Mouse (Mus musculus): ENCODE data around the gene Irak3. TPM values are rescaled to one million over a fixed set of nuclear protein-coding genes. Genes with fewer than 3 reads are reported as not detected.
A peak's percentile ranks its signal among the peaks of the same experiment; 100 is the strongest.
"Not testable (repeated sequence)": the region's sequence is repeated elsewhere in the genome, so short reads cannot be mapped to it uniquely, and the experiment has no call there.

Gene Irak3
- polyA plus RNA-seq, 1 experiment, result 0.26 TPM

GRCm38 (mm10) chr10:120218996-120219395 lies 17.1 kb upstream of the Irak3 start:
- Histone ChIP-seq H3K79me2 (ENCODE audit: control insufficient read depth, insufficient read depth) (no peaks in the 10 kb centered on the region), H3K4me2 (ENCODE audit: low read depth) (no peak overlapping the region), H3ac (ENCODE audit: control insufficient read depth, insufficient read length) (no peak overlapping the region), H3K4me3 (no peak overlapping the region), H3K36me3 (ENCODE audit: control insufficient read depth, insufficient read depth) (peaks cover 27% of the 10 kb centered on the region), H3K27me3 (ENCODE audit: control insufficient read depth, insufficient read depth, insufficient read length) (no peaks in the 10 kb centered on the region)
- TF ChIP-seq POLR2AphosphoS2 (IDR thresholded peaks at IDR 0.05; ENCODE audit: insufficient read length, low read depth) (no peak), REST (IDR thresholded peaks at IDR 0.05; ENCODE audit: insufficient read depth, insufficient read length) (no peak), TCF12 (IDR thresholded peaks at IDR 0.05; ENCODE audit: insufficient read depth, poor library complexity, severe bottlenecking) (no peak)

DNA sequence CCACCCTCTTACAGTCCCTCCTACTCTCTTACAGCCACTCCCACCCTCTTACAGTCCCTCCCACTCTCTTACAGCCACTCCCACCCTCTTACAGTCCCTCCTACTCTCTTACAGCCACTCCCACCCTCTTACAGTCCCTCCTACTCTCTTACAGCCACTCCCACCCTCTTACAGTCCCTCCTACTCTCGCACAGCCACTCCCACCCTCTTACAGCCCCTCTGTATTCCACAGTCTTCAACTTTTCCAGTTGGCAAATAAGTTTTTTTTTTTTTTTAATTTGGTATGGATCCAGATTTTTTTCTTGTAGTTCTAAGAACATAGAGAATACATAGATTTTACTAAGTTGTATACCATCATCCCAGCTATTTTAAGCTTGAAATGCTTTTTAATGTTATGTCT lies 15.2 kb upstream of the Irak3 start:
- not testable (repeated sequence) for H3K79me2 ChIP-seq (ENCODE audit: control insufficient read depth, insufficient read depth); H3K4me3 ChIP-seq; H3K27me3 ChIP-seq (ENCODE audit: control insufficient read depth, insufficient read depth, insufficient read length); H3ac ChIP-seq (ENCODE audit: control insufficient read depth, insufficient read length); H3K4me2 ChIP-seq (ENCODE audit: low read depth)
- peaks cover 27% of the 10 kb centered on the region for H3K36me3 ChIP-seq (ENCODE audit: control insufficient read depth, insufficient read depth)

DNA sequence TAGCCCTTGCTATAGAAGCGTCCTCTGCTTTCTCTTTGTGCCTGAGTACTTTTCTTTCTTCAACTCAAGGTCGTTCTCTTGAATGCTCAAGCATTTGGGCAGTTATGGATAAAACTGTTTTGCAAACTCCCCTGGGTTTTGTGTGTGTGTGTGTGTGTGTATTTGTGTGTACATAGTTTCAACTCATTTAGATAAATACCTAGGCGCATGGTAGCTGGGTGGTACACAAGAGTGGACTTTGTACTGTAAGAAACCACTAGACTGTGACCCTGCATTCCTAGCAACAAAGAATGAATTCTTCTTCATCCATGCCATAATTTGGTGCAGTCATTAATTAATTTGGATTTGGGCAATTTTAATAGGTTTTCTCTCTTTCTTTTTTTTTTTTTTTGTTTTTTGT lies 8.2 kb upstream of the Irak3 start:
- Histone ChIP-seq H3K27me3 (ENCODE audit: control insufficient read depth, insufficient read depth, insufficient read length) (no peaks in the 10 kb centered on the region), H3K4me3 (peak overlapping the region; percentile 88), H3ac (ENCODE audit: control insufficient read depth, insufficient read length) (no peak overlapping the region), H3K36me3 (ENCODE audit: control insufficient read depth, insufficient read depth) (no peaks in the 10 kb centered on the region), H3K4me2 (ENCODE audit: low read depth) (peak overlapping the region; percentile 93), H3K79me2 (ENCODE audit: control insufficient read depth, insufficient read depth) (peaks cover 26% of the 10 kb centered on the region)
- TF ChIP-seq TCF3 (IDR thresholded peaks at IDR 0.05; ENCODE audit: insufficient read length, low read depth) (no peak), USF1 (IDR thresholded peaks at IDR 0.05; ENCODE audit: low read depth) (no peak), POLR2A (IDR thresholded peaks at IDR 0.05; ENCODE audit: insufficient read length, low read depth) (no peak), MYOD1 (IDR thresholded peaks at IDR 0.05; ENCODE audit: control insufficient read depth in 1 of 3, insufficient read length in 2 of 3, low read depth in 2 of 3) (no peak)

GRCm38 (mm10) chr10:120209539-120209925 lies 7.6 kb upstream of the Irak3 start:
- Histone ChIP-seq H3K27me3 (ENCODE audit: control insufficient read depth, insufficient read depth, insufficient read length) (no peaks in the 10 kb centered on the region), H3K79me2 (ENCODE audit: control insufficient read depth, insufficient read depth) (peaks cover 26% of the 10 kb centered on the region), H3K36me3 (ENCODE audit: control insufficient read depth, insufficient read depth) (no peaks in the 10 kb centered on the region)

GRCm38 (mm10) chr10:120208575-120209538 lies 6.9 kb upstream of the Irak3 start:
- H3K79me2 ChIP-seq (ENCODE audit: control insufficient read depth, insufficient read depth), result peaks cover 26% of the 10 kb centered on the region
- peak overlapping the region; percentile 93 for H3K4me2 ChIP-seq (ENCODE audit: low read depth)
- H3ac ChIP-seq (ENCODE audit: control insufficient read depth, insufficient read length), result no peak overlapping the region
- TF ChIP-seq REST (IDR thresholded peaks at IDR 0.05; ENCODE audit: insufficient read depth, insufficient read length) (no peak), USF1 (IDR thresholded peaks at IDR 0.05; ENCODE audit: low read depth) (no peak), MYOD1 (IDR thresholded peaks at IDR 0.05; ENCODE audit: control insufficient read depth in 1 of 3, insufficient read length in 2 of 3, low read depth in 2 of 3) (peak in 2 of 3 experiments; percentile 73 to 94), CEBPB (IDR thresholded peaks at IDR 0.05; ENCODE audit: insufficient read depth, poor library complexity, severe bottlenecking) (no peak), MAX (IDR thresholded peaks at IDR 0.05; ENCODE audit: low read depth) (no peak), MYOG (IDR thresholded peaks at IDR 0.05; ENCODE audit: control insufficient read depth in 1 of 3, insufficient read depth in 1 of 3, insufficient read length in 2 of 3, low read depth in 2 of 3) (peak in 2 of 3 experiments; percentile 80 to 84), E2F4 (IDR thresholded peaks at IDR 0.05; ENCODE audit: insufficient read depth) (no peak), TCF3 (IDR thresholded peaks at IDR 0.05; ENCODE audit: insufficient read length, low read depth) (no peak), SRF (IDR thresholded peaks at IDR 0.05; ENCODE audit: control insufficient read depth, insufficient read length, low read depth) (peak; percentile 93), TCF12 (IDR thresholded peaks at IDR 0.05; ENCODE audit: insufficient read depth, poor library complexity, severe bottlenecking) (no peak), POLR2A (IDR thresholded peaks at IDR 0.05; ENCODE audit: insufficient read length, low read depth) (peak; percentile 95), POLR2AphosphoS2 (IDR thresholded peaks at IDR 0.05; ENCODE audit: insufficient read length, low read depth) (peak; percentile 95)
- H3K4me3 ChIP-seq, result peak overlapping the region; percentile 88
- no peaks in the 10 kb centered on the region for H3K27me3 ChIP-seq (ENCODE audit: control insufficient read depth, insufficient read depth, insufficient read length)
- no peaks in the 10 kb centered on the region for H3K36me3 ChIP-seq (ENCODE audit: control insufficient read depth, insufficient read depth)

More at GRCm38 (mm10) chr10:120209539-120209925, 7.6 kb upstream of the Irak3 start:
- Histone ChIP-seq H3K4me3 (peak overlapping the region; percentile 88), H3K4me2 (ENCODE audit: low read depth) (peak overlapping the region; percentile 93), H3ac (ENCODE audit: control insufficient read depth, insufficient read length) (no peak overlapping the region)
- TF ChIP-seq POLR2A (IDR thresholded peaks at IDR 0.05; ENCODE audit: insufficient read length, low read depth) (no peak), TCF12 (IDR thresholded peaks at IDR 0.05; ENCODE audit: insufficient read depth, poor library complexity, severe bottlenecking) (no peak), POLR2AphosphoS2 (IDR thresholded peaks at IDR 0.05; ENCODE audit: insufficient read length, low read depth) (no peak), CEBPB (IDR thresholded peaks at IDR 0.05; ENCODE audit: insufficient read depth, poor library complexity, severe bottlenecking) (no peak), REST (IDR thresholded peaks at IDR 0.05; ENCODE audit: insufficient read depth, insufficient read length) (no peak), TCF3 (IDR thresholded peaks at IDR 0.05; ENCODE audit: insufficient read length, low read depth) (no peak), USF1 (IDR thresholded peaks at IDR 0.05; ENCODE audit: low read depth) (no peak), MAX (IDR thresholded peaks at IDR 0.05; ENCODE audit: low read depth) (no peak), E2F4 (IDR thresholded peaks at IDR 0.05; ENCODE audit: insufficient read depth) (no peak), MYOG (IDR thresholded peaks at IDR 0.05; ENCODE audit: control insufficient read depth in 1 of 3, insufficient read depth in 1 of 3, insufficient read length in 2 of 3, low read depth in 2 of 3) (no peak), MYOD1 (IDR thresholded peaks at IDR 0.05; ENCODE audit: control insufficient read depth in 1 of 3, insufficient read length in 2 of 3, low read depth in 2 of 3) (no peak), SRF (IDR thresholded peaks at IDR 0.05; ENCODE audit: control insufficient read depth, insufficient read length, low read depth) (no peak)
